Mouse (Mus musculus) frontal cortex, postnatal 10 days (tissue): Measurements from ENCODE around the gene Crhbp.

Experiments used
- DNase-seq, 2 experiments: peaks; one replicate each; pipeline ENCODE4 v3.0.0; 2022; ENCODE audit warnings: low spot score in 2 of 2, mixed read lengths in 1 of 2

Crhbp gene

GRCm38 (mm10) chr13:95418575-95419203, 26.0 kb downstream of the Crhbp start:
- DNase-seq: no peak

- DNase-seq: no peak
Observed at GRCm38 (mm10) chr13:95412257-95412656, 32.5 kb downstream of the Crhbp start.

GRCm38 (mm10) chr13:95393242-95393641, 51.5 kb downstream of the Crhbp start:
- DNase-seq: no peak

GRCm38 (mm10) chr13:95389866-95390865, 54.6 kb downstream of the Crhbp start:
- DNase-seq: peak; percentile 28 to 76

- no peak for DNase-seq
Observed at GRCm38 (mm10) chr13:95388226-95388625, 56.5 kb downstream of the Crhbp start.

- no peak for DNase-seq
Observed at GRCm38 (mm10) chr13:95382418-95382817, 62.3 kb downstream of the Crhbp start.
